Mouse (Mus musculus) hindlimb bud, embryonic 11.5 days (tissue): ENCODE results near the gene Wdr62.

Experiments used
- DNase-seq: peaks from one replicate; pipeline ENCODE4 v3.0.0-alpha.2; 2012; ENCODE audit warnings: low read depth, low spot score; ENCODE audit errors: extremely low spot score

Gene Wdr62

GRCm38 (mm10) chr7:30279951-30280669, at the start of gene Wdr62, which contains the start of gene Thap8:
TSS of gene Wdr62 (minus strand) at chr7:30280419.
TSS of gene Thap8 (plus strand) at chr7:30280094.
- peak; percentile 82 for DNase-seq

GRCm38 (mm10) chr7:30328379-30328778, 48.2 kb upstream of the Wdr62 start:
- DNase-seq = no peak

GRCm38 (mm10) chr7:30327140-30327539, 46.9 kb upstream of the Wdr62 start:
- no peak for DNase-seq

- no peak for DNase-seq
Observed at GRCm38 (mm10) chr7:30326427-30326826, 46.2 kb upstream of the Wdr62 start.

- no peak for DNase-seq
Observed at GRCm38 (mm10) chr7:30325364-30325763, 45.1 kb upstream of the Wdr62 start.

- DNase-seq = no peak
Observed at GRCm38 (mm10) chr7:30324300-30324944, 44.2 kb upstream of the Wdr62 start.

- DNase-seq = no peak
Observed at GRCm38 (mm10) chr7:30323795-30324194, 43.6 kb upstream of the Wdr62 start, which contains the start of gene Sdhaf1. TSS of gene Sdhaf1 (minus strand) at chr7:30323895.

GRCm38 (mm10) chr7:30322865-30323264, 42.6 kb upstream of the Wdr62 start:
- no peak for DNase-seq

GRCm38 (mm10) chr7:30322285-30322667, 42.1 kb upstream of the Wdr62 start:
- DNase-seq = peak; percentile 86

- DNase-seq = no peak
Observed at GRCm38 (mm10) chr7:30321539-30322284, 41.5 kb upstream of the Wdr62 start, which contains the start of gene E130208F15Rik. TSS of gene E130208F15Rik (plus strand) at chr7:30321740.

- DNase-seq = no peak
Observed at GRCm38 (mm10) chr7:30320946-30321345, 40.7 kb upstream of the Wdr62 start.

- DNase-seq = no peak
Observed at GRCm38 (mm10) chr7:30318142-30318541, 37.9 kb upstream of the Wdr62 start.

GRCm38 (mm10) chr7:30315559-30316529, 35.6 kb upstream of the Wdr62 start:
- no peak for DNase-seq

GRCm38 (mm10) chr7:30314721-30315155, 34.5 kb upstream of the Wdr62 start, which contains the start of gene Syne4:
TSS of gene Syne4 (plus strand) at chr7:30314807.
- no peak for DNase-seq

- DNase-seq = no peak
Observed at GRCm38 (mm10) chr7:30313666-30314320, 33.6 kb upstream of the Wdr62 start.

GRCm38 (mm10) chr7:30310136-30310535, 29.9 kb upstream of the Wdr62 start:
- DNase-seq = no peak

GRCm38 (mm10) chr7:30309395-30310129, 29.3 kb upstream of the Wdr62 start:
- no peak for DNase-seq

- DNase-seq = peak; percentile 70
Observed at GRCm38 (mm10) chr7:30308076-30309005, 28.1 kb upstream of the Wdr62 start, which contains the start of gene Alkbh6. TSS of gene Alkbh6 (plus strand) at chr7:30308717.
